Mouse (Mus musculus): ENCODE results near the gene Caly.

DNA sequence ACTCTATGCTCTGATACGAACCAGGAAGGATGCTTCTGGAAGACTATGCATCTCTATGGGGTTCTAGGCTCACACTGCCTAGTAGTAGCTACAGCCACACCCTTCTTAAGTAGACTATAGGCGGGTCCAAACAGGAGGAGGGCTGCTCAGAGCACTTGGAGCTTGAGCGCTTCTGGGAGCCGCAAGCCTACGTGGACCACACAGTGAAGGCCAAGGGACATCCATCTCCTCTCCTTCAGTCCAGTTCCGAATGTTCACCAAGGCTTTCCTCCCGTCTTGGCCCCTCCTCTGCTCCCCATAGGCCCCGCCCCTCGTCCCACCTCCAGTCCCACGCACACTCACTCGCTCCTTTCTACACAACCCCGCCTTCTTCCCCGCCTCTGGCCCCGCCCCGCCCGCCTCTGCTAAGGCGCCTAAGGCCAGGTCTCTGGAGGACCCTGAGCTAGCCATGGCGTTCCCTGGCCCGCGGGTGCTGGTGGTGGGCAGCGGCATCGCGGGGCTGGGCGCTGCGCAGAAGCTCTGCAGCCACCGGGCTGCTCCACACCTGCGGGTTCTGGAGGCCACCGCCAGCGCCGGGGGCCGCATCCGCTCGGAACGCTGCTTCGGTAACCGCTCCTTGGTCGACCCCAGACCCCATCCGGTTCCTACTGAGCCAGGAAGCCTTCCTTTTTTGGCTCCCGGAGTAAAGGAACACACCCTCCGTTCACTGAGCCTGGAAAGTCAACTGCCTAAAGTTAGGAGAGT, 43.1 kb upstream of the Caly start:
- TF ChIP-seq CTCF (IDR thresholded peaks at IDR 0.05; ENCODE audit: extremely low read depth, insufficient read length, insufficient replicate concordance, low read depth, low read length) (no peak), POLR2A (IDR thresholded peaks at IDR 0.05; ENCODE audit: low read depth, low read length) (peak; percentile 38; the same call in 1 of the 2 replicates)
